Mouse (Mus musculus) forebrain, embryonic 15.5 days (tissue): ENCODE data around the gene Trim3. TPM values are rescaled to one million over a fixed set of nuclear protein-coding genes. Genes with fewer than 3 reads are reported as not detected.

Experiments
- ATAC-seq: fragments of 200-750 bp; cut with Nextera tagmentation; replicated peaks from 2 replicates; pipeline ENCODE4 v1.8.0; 2017; ENCODE audit warnings: mild to moderate bottlenecking, moderate TSS enrichment, moderate library complexity
- H3K27ac ChIP-seq: fragments of 300-500 bp; sonication (generic); replicated peaks from 2 replicates; pipeline ENCODE4 v1.5.1; 2015; ENCODE audit warnings: mild to moderate bottlenecking, inconsistent platforms
- H3K27me3 ChIP-seq: fragments of 300-500 bp; sonication (generic); 2 replicates; pipeline ENCODE4 v1.6.1; 2015; ENCODE audit warnings: inconsistent platforms
- H3K36me3 ChIP-seq: fragments of 300-500 bp; sonication (generic); 2 replicates; pipeline ENCODE4 v1.6.1; 2015; ENCODE audit warnings: mild to moderate bottlenecking, inconsistent platforms
- H3K4me1 ChIP-seq: fragments of 300-500 bp; sonication (generic); 2 replicates; pipeline ENCODE4 v1.6.1; 2015; ENCODE audit warnings: inconsistent platforms
- H3K4me2 ChIP-seq: fragments of 300-500 bp; sonication (generic); replicated peaks from 2 replicates; pipeline ENCODE4 v1.6.1; 2015; ENCODE audit warnings: mild to moderate bottlenecking, inconsistent platforms
- H3K4me3 ChIP-seq: fragments of 300-500 bp; sonication (generic); 2 replicates; pipeline ENCODE4 v1.5.1; 2015; ENCODE audit warnings: mild to moderate bottlenecking, inconsistent platforms
- H3K9ac ChIP-seq: fragments of 300-500 bp; sonication (generic); replicated peaks from 2 replicates; pipeline ENCODE4 v1.6.1; 2015; ENCODE audit warnings: mild to moderate bottlenecking, inconsistent platforms
- H3K9me3 ChIP-seq: fragments of 300-500 bp; sonication (generic); 2 replicates; pipeline ENCODE4 v1.6.1; 2016; ENCODE audit warnings: inconsistent platforms
- WGBS: fragments of 180-500 bp; shearing (Covaris S2); methylation state at CpG from one replicate; pipeline ENCODE4 v1.1.7; 2015; ENCODE audit warnings: mixed read lengths; 5-methylcytosine and 5-hydroxymethylcytosine counted together
- polyA plus RNA-seq: library from polyadenylated mRNA; unstranded; fragments of >200 nt; fragmentation: Nextera tagmentation; extraction: Ambion mirVana; gene quantifications from 2 replicates; pipeline ENCODE4 v1.2.1, GENCODE M21; 2015

Trim3 gene
- polyA plus RNA-seq, 1 experiment from 2014 or later = 72.3 TPM

DNA sequence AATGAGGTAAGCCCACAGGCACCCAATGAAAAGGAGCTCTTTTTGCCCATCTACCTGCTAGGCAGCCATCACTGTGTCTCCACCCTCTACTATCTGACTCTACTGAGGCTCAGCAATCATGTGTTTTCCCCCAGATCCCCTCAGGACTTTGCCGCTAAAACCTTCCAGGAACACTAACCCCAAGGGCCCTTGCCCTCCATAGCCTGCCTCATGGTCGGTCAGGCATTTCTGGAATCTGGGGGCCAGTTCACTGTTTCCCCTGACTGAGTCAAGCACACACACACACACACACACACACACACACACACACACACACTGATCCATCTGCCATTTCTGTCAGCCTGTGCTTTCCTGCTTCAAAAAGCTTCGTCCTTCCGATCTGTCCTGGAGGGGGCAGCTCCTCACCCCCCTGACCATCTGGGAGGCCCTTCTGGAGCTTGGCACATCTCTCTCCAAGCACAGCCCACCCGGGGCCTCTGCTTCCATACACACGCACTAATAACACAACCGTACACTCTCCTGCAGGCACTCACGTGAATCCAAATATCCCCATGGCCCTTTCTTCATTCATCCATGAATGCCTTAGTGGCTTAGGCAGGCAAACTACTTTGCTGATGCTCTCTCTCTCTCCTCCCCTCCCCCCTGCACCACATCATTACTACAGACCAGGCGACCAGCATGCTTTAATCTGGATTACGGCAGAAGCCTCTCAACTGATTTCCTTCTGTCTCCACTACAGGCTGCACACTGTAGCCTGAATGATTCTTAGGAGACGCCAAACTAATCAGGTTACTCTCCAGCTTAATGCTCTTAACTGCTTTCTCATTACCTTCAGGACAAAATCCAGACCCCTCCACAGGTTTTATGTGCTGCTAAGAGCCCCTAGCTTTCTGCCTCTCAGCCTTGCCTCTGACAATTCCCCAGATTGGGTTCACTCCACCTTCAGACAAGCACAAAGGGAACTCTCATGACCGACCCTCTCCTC is 63.6 kb downstream of the Trim3 start:
- Histone ChIP-seq H3K4me3 (peak overlapping the region; percentile 30), H3K4me1 (peaks cover 38% of the 10 kb centered on the region), H3K9me3 (no peaks in the 10 kb centered on the region), H3K27ac (peak overlapping the region; percentile 83), H3K4me2 (peak overlapping the region; percentile 45), H3K9ac (peak overlapping the region; percentile 34), H3K27me3 (no peaks in the 10 kb centered on the region), H3K36me3 (peaks cover 44% of the 10 kb centered on the region)
- peak; percentile 33 for ATAC-seq
- 8% methylated on average over 12 of the region's 12 CpGs for WGBS

DNA sequence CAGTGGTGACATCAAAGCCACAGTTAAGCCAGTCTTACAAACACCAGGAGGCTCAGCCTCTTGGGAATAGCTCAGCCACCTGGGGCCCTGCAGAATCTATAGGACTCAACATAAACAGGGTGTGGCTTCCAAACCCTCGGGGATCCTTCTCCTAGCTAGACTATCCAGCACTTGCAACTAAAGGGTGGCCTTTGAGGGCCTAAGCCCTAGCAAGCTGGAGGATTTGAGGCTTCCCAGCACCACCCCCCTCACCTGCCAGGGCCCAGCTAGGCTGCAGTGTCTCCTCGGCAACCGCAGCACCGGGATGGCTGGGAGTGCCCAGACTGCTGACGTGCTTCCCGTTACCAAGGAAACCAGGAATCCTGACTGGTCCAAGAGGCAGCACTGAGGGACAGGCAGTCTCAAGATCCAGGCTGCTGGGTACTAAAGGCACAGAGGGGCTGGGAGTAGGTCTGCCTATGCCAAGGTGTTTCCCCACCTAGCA is 64.3 kb downstream of the Trim3 start:
- peak; percentile 90 for ATAC-seq
- peak overlapping the region; percentile 34 for H3K9ac ChIP-seq
- peak overlapping the region; percentile 45 for H3K4me2 ChIP-seq
- peaks cover 38% of the 10 kb centered on the region for H3K4me1 ChIP-seq
- WGBS = 3% methylated on average over 6 of the region's 6 CpGs
- H3K4me3 ChIP-seq = peak overlapping the region; percentile 30
- peak overlapping the region; percentile 83 for H3K27ac ChIP-seq
- H3K36me3 ChIP-seq = peaks cover 49% of the 10 kb centered on the region
- no peaks in the 10 kb centered on the region for H3K27me3 ChIP-seq
- H3K9me3 ChIP-seq = no peaks in the 10 kb centered on the region

DNA sequence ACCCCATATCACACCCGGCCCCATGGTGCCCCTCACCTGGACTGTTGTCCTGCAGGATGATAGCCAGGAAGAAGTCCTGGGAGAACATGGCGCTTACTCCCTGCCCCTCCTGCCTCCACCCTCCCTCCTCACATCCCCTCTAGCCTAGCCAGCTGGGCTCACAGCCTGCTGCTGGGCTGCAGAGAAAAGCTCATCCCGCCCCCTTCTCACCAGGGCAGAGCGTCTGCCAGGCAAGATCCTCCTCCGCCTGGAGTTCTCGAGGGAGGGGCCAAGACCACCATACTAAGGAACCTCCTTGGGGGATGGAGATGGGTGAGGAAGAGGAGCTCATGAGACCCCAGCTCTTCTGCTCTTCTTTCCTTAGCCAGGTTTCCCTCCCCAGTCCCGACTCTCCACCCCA is 64.8 kb downstream of the Trim3 start:
- peak; percentile 65 for ATAC-seq
- Histone ChIP-seq H3K4me1 (peaks cover 38% of the 10 kb centered on the region), H3K36me3 (peaks cover 49% of the 10 kb centered on the region)

DNA sequence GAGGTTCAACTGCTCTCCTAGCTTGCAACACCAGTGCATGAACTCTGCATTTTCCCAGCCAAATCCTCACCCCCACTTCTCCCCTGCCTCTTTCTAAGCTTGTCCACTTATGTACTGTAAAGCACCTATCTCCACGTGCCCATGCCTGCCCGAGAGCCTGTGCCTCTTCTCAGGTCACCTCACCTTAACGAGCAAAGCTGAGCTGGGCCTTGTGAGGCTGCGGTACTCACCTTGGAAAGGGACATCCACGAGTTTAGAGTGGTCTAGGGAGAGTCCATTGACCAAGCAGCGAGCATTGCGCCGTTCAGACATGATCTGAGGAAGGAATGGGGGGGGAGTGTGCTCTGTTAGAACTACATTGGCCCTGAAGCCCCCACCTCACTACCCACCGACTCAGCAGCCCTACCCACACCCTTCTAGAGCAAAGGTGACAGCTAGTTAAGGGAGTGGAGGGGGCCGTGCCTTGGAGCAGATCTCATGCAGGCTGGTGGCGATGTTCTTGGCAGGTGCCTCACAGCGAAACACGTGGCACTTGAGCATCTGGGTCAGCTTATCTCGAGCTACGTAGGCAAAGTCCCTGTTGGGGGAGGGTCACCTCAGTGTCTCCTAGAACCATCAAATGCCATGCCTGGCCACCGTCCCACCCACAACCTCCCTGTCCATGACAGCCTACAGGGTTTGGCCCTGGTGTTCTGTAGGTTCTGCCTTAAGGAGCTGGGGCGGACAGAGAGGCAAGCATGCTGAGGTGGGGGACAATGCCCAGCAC is 68.1 kb downstream of the Trim3 start:
- H3K9ac ChIP-seq = no peak overlapping the region
- H3K27me3 ChIP-seq = no peaks in the 10 kb centered on the region
- 84% methylated on average over 17 of the region's 17 CpGs for WGBS
- H3K4me1 ChIP-seq = peaks cover 24% of the 10 kb centered on the region
- H3K9me3 ChIP-seq = no peaks in the 10 kb centered on the region
- H3K4me2 ChIP-seq = no peak overlapping the region
- H3K27ac ChIP-seq = no peak overlapping the region
- H3K4me3 ChIP-seq = no peak overlapping the region
- H3K36me3 ChIP-seq = peaks cover 65% of the 10 kb centered on the region
- ATAC-seq = no peak

More for the DNA sequence above, 64.8 kb downstream of the Trim3 start:
- WGBS = 11% methylated on average over 7 of the region's 7 CpGs
- peak overlapping the region; percentile 30 for H3K4me3 ChIP-seq
- no peaks in the 10 kb centered on the region for H3K27me3 ChIP-seq
- no peaks in the 10 kb centered on the region for H3K9me3 ChIP-seq
- peak overlapping the region; percentile 34 for H3K9ac ChIP-seq
- peak overlapping the region; percentile 45 for H3K4me2 ChIP-seq
- peak overlapping the region; percentile 83 for H3K27ac ChIP-seq

DNA sequence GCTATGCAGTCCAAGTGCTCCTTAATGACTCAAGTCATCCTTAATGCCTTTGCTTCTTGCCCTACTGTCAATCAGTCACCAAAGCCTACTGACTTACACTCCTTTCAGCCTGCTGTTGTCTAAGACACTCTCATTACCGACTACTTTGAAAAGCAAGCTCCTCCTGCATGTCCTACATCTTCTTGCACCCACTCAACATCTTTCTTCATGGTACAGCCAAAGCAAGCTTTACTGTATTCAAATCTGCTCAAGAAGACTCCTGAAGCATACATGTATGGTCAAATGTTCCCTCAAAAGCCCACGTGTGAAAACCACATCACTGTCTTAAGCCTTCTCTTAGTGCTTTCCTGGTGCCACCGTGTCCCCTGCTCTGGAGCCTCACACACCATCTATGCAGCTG is 70.0 kb downstream of the Trim3 start:
- ATAC-seq = no peak
- WGBS = 86% methylated on average over 3 of the region's 3 CpGs
- H3K36me3 ChIP-seq = peaks cover 82% of the 10 kb centered on the region

DNA sequence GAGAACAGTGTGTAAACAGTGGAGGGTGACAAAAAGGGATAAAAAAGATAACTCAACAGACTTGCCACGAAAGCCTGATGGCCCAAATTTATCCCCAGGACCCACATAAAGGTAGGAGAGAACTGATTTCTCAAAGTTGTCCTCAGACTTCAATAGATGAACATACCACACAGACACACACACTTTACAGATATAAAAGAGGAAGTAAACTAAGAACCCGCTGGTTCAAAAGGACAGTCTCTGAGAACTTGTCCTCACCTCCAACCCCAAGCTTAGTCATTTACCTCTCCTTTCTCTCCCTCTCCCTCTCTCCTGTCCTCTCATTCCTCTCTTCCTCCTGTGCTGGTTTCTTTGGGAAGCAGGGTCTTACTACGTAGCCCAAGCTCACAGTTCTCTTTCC is 71.1 kb downstream of the Trim3 start:
- H3K36me3 ChIP-seq = peaks cover 89% of the 10 kb centered on the region
- H3K4me1 ChIP-seq = no peaks in the 10 kb centered on the region
- 95% methylated on average over 3 of the region's 3 CpGs for WGBS
- H3K27ac ChIP-seq = no peak overlapping the region
- ATAC-seq = no peak
- no peak overlapping the region for H3K4me3 ChIP-seq
- H3K9me3 ChIP-seq = no peaks in the 10 kb centered on the region
- H3K27me3 ChIP-seq = no peaks in the 10 kb centered on the region
- H3K9ac ChIP-seq = no peak overlapping the region
- H3K4me2 ChIP-seq = no peak overlapping the region

More for the DNA sequence above, 70.0 kb downstream of the Trim3 start:
- Histone ChIP-seq H3K4me2 (no peak overlapping the region), H3K4me3 (no peak overlapping the region), H3K4me1 (peaks cover 5% of the 10 kb centered on the region), H3K9me3 (no peaks in the 10 kb centered on the region), H3K9ac (no peak overlapping the region), H3K27me3 (no peaks in the 10 kb centered on the region), H3K27ac (no peak overlapping the region)

DNA sequence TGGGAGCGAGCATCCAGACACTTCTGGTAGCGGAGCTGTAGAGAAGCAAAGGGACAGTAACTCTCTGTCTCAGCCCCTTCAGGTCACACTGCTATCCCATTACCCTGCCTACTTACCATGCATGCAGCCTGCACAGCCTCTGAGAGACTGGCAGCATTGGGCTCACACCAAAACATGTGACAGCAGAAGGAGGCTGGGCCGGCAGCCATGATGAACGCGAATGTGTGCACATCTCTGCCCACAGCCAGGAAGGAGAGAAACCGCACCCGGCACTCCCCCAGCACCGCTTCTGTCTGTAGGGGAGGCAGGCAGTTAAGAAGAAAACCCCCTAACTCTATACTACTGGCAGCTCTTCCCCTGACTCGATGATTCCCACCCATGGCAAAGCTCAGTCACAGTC is 74.4 kb downstream of the Trim3 start:
- no peaks in the 10 kb centered on the region for H3K27me3 ChIP-seq
- no peak for ATAC-seq
- H3K4me2 ChIP-seq = no peak overlapping the region
- H3K4me3 ChIP-seq = no peak overlapping the region
- H3K27ac ChIP-seq = no peak overlapping the region
- H3K9me3 ChIP-seq = no peaks in the 10 kb centered on the region
- peaks cover 24% of the 10 kb centered on the region for H3K4me1 ChIP-seq
- H3K9ac ChIP-seq = no peak overlapping the region
- WGBS = 82% methylated on average over 9 of the region's 9 CpGs
- H3K36me3 ChIP-seq = peaks cover 59% of the 10 kb centered on the region

DNA sequence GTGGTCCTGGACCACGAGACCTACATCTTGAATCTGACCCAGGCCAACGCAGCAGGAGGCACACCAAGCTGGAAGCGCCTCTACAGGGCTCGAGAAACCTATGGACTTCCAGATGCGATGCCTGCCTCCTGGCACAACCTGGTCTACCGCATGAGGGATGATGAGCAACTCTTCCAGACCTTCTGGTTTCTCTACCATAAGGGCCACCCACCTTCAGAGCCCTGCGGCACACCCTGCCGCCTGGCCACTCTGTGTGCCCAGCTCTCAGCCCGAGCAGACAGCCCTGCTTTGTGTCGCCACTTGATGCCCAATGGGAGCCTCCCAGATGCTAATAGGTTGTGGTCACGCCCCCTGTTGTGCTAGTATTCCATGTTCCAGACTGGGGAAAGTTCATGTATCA is 75.7 kb downstream of the Trim3 start:
- H3K4me3 ChIP-seq = no peak overlapping the region
- no peaks in the 10 kb centered on the region for H3K9me3 ChIP-seq
- no peak overlapping the region for H3K4me2 ChIP-seq
- H3K9ac ChIP-seq = no peak overlapping the region
- no peak overlapping the region for H3K27ac ChIP-seq
- WGBS = 88% methylated on average over 11 of the region's 11 CpGs
- no peaks in the 10 kb centered on the region for H3K27me3 ChIP-seq
- peaks cover 30% of the 10 kb centered on the region for H3K4me1 ChIP-seq
- ATAC-seq = no peak
- peaks cover 48% of the 10 kb centered on the region for H3K36me3 ChIP-seq

DNA sequence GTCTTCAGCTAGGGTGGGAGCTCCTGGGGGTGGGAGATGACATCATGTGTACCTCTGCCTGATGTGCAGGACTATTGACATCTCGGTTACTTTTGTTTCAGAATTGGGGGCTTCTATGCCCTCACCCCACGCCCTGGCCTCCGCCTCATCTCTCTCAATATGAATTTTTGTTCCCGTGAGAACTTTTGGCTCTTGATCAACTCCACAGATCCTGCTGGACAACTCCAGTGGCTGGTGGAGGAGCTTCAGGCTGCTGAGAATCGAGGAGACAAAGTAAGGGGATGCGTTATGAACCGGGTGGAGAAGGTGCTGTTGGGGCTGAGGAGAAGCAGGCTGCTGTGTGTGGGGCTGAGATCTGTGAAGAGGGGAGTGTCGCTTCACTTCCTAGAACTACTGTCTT is 77.0 kb downstream of the Trim3 start:
- Histone ChIP-seq H3K27ac (no peak overlapping the region), H3K4me2 (no peak overlapping the region), H3K9me3 (no peaks in the 10 kb centered on the region), H3K4me1 (peaks cover 30% of the 10 kb centered on the region), H3K27me3 (no peaks in the 10 kb centered on the region), H3K4me3 (no peak overlapping the region), H3K36me3 (peaks cover 37% of the 10 kb centered on the region), H3K9ac (no peak overlapping the region)
- ATAC-seq = no peak
- WGBS = 88% methylated on average over 8 of the region's 8 CpGs

DNA sequence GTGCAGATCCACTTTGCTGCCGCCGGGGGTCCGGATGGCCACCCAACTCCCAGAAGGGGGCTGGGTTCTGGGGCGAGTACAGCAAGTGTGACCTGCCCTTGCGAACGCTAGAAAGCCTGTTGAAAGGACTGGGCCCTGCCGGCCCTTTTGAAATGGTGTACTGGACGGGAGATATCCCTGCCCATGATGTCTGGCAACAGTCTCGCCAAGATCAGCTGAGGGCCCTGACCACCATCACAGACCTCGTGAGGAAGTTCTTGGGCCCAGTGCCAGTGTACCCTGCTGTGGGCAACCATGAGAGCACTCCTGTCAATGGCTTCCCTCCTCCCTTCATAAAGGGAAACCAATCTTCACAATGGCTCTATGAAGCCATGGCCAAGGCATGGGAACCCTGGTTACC is 77.8 kb downstream of the Trim3 start:
- peak overlapping the region; percentile 80 for H3K4me3 ChIP-seq
- no peak overlapping the region for H3K9ac ChIP-seq
- H3K9me3 ChIP-seq = no peaks in the 10 kb centered on the region
- H3K4me2 ChIP-seq = peak overlapping the region; percentile 73
- H3K36me3 ChIP-seq = peaks cover 30% of the 10 kb centered on the region
- no peaks in the 10 kb centered on the region for H3K27me3 ChIP-seq
- H3K27ac ChIP-seq = no peak overlapping the region
- no peak for ATAC-seq
- peaks cover 30% of the 10 kb centered on the region for H3K4me1 ChIP-seq
- WGBS = 87% methylated on average over 10 of the region's 10 CpGs
